Mouse (Mus musculus): Measurements from ENCODE around the gene 4931422A03Rik.
"Not testable (repeated sequence)": the region's sequence is repeated elsewhere in the genome, so short reads cannot be mapped to it uniquely, and the experiment has no call there.

Gene 4931422A03Rik

GRCm38 (mm10) chr2:104027458-104028138 is 563 bp downstream of the 4931422A03Rik start, which contains the start of gene Fbxo3:
Gene Fbxo3 (plus strand): TSS chr2:104027721.
- peak; percentile 86 for DNase-seq (ENCODE audit: low spot score)

GRCm38 (mm10) chr2:104024656-104025055 is 3.5 kb downstream of the 4931422A03Rik start:
- no peak for DNase-seq (ENCODE audit: low spot score)

- no peak for DNase-seq (ENCODE audit: low spot score)
Measured at GRCm38 (mm10) chr2:104023096-104023495, 5.1 kb downstream of the 4931422A03Rik start.

GRCm38 (mm10) chr2:104008853-104009252 is 19.3 kb downstream of the 4931422A03Rik start:
- not testable (repeated sequence) for DNase-seq (ENCODE audit: low spot score)

- DNase-seq (ENCODE audit: low spot score), result no peak
Measured at GRCm38 (mm10) chr2:104007793-104008519, 20.2 kb downstream of the 4931422A03Rik start.

- DNase-seq (ENCODE audit: low spot score), result peak; percentile 54
Measured at GRCm38 (mm10) chr2:104002711-104003413, 25.3 kb downstream of the 4931422A03Rik start.

GRCm38 (mm10) chr2:104001861-104002260 is 26.3 kb downstream of the 4931422A03Rik start:
- no peak for DNase-seq (ENCODE audit: low spot score)

- DNase-seq (ENCODE audit: low spot score), result no peak
Measured at GRCm38 (mm10) chr2:104001076-104001475, 27.1 kb downstream of the 4931422A03Rik start.

- no peak for DNase-seq (ENCODE audit: low spot score)
Measured at GRCm38 (mm10) chr2:103992618-103993332, 35.4 kb downstream of the 4931422A03Rik start.

- no peak for DNase-seq (ENCODE audit: low spot score)
Measured at GRCm38 (mm10) chr2:103992162-103992561, 36.0 kb downstream of the 4931422A03Rik start.

GRCm38 (mm10) chr2:103991303-103991702 is 36.9 kb downstream of the 4931422A03Rik start:
- no peak for DNase-seq (ENCODE audit: low spot score)

- DNase-seq (ENCODE audit: low spot score), result no peak
Measured at GRCm38 (mm10) chr2:103989724-103990123, 38.4 kb downstream of the 4931422A03Rik start.

- DNase-seq (ENCODE audit: low spot score), result not testable (repeated sequence)
Measured at GRCm38 (mm10) chr2:103987595-103987994, 40.6 kb downstream of the 4931422A03Rik start.

GRCm38 (mm10) chr2:103983146-103983545 is 45.0 kb downstream of the 4931422A03Rik start:
- DNase-seq (ENCODE audit: low spot score), result no peak

GRCm38 (mm10) chr2:103982250-103982649 is 45.9 kb downstream of the 4931422A03Rik start:
- DNase-seq (ENCODE audit: low spot score), result no peak

GRCm38 (mm10) chr2:103977716-103978115 is 50.4 kb downstream of the 4931422A03Rik start:
- no peak for DNase-seq (ENCODE audit: low spot score)

GRCm38 (mm10) chr2:103977216-103977615 is 50.9 kb downstream of the 4931422A03Rik start:
- DNase-seq (ENCODE audit: low spot score), result no peak

GRCm38 (mm10) chr2:103975904-103976303 is 52.3 kb downstream of the 4931422A03Rik start:
- DNase-seq (ENCODE audit: low spot score), result no peak

GRCm38 (mm10) chr2:103971838-103972237 is 56.3 kb downstream of the 4931422A03Rik start:
- DNase-seq (ENCODE audit: low spot score), result no peak

- DNase-seq (ENCODE audit: low spot score), result no peak
Measured at GRCm38 (mm10) chr2:103970791-103971649, 57.1 kb downstream of the 4931422A03Rik start.

Measured in spleen, adult 12 weeks (tissue).